15 mouse cellular contexts compared by ENCODE assay signal in the genomic region with DNA sequence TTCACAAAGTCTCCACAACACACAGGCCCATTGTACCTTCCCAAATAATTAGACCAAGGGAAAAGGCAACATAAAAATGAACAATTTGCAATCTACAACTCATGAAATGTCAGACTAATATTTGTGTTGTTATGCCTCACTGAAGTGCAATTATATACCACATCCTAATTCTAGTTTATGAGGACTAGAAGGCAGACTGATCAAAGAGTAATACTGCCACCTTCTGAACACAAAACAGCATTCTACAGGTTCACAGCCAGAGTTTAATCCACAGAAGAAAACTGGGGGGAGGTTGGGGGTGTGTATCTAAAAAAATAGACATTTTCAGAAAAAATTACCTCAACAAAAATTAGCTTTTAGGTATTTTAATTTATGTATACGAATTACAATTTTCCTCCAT. TPM values are rescaled to one million over a fixed set of nuclear protein-coding genes. Genes with fewer than 3 reads are reported as not detected.
DNase-seq lines count a peak whose midpoint lies in the region; ATAC-seq and TF ChIP-seq lines count a peak whose summit lies in the region.
"Had no signal": no experiment of that assay in that cellular context is flagged by ENCODE, and none has a peak within 500 bp of the region (broad histone marks: within the 10 kb centered on the region; RNA-seq: fewer than 3 reads in every experiment).

No protein-coding gene starts in this region.

- 89% methylated on average over 1 of the region's 1 CpGs for WGBS in hindbrain, postnatal 0 days
- WGBS in hindbrain, embryonic 16.5 days: 95% methylated on average over 1 of the region's 1 CpGs

- H3K9me3 ChIP-seq in hindbrain, postnatal 0 days (ENCODE audit: low read length): no peaks in the 10 kb centered on the region
- no peaks in the 10 kb centered on the region for H3K9me3 ChIP-seq in hindbrain, embryonic 16.5 days (ENCODE audit: control insufficient read depth, low read length)
- H3K9me3 ChIP-seq: G1E; liver, embryonic 12.5 days had no signal

- H3K4me2 ChIP-seq in hindbrain, postnatal 0 days (ENCODE audit: low read depth, low read length): no peak overlapping the region
- H3K4me2 ChIP-seq in hindbrain, embryonic 16.5 days (ENCODE audit: low read length): no peak overlapping the region
- H3K4me2 ChIP-seq: liver, embryonic 12.5 days had no signal

- no peaks in the 10 kb centered on the region for H3K27me3 ChIP-seq in hindbrain, postnatal 0 days (ENCODE audit: insufficient read depth, low read length)
- no peaks in the 10 kb centered on the region for H3K27me3 ChIP-seq in hindbrain, embryonic 16.5 days (replicated peaks; ENCODE audit: control insufficient read depth, insufficient read depth, low read length)
- H3K27me3 ChIP-seq: liver, embryonic 12.5 days had no signal

- DNase-seq in hindbrain, postnatal 0 days (ENCODE audit: low spot score): peak; percentile 58
- DNase-seq in lung, postnatal 36 days: peak; percentile 45
- DNase-seq in lung, postnatal 4 days: no peak
- DNase-seq in MN1 (ENCODE audit: low spot score): peak; percentile 50
- DNase-seq in brain, embryonic 18.5 days (ENCODE audit: low read depth, low spot score): peak; percentile 18
- no peak for DNase-seq in layer of hippocampus, postnatal 14 days (ENCODE audit: low spot score in 2 of 2)
- no peak for DNase-seq in cerebellum, postnatal 36 days
- DNase-seq: adrenal gland, adult 2 months; layer of hippocampus, postnatal 36 days; spleen, adult 18-20 months had no signal

- H3K27ac ChIP-seq in hindbrain, postnatal 0 days: no peak overlapping the region
- H3K27ac ChIP-seq in hindbrain, embryonic 16.5 days (ENCODE audit: low read depth, low read length): no peak overlapping the region
- H3K27ac ChIP-seq: liver, embryonic 12.5 days had no signal

- ATAC-seq in hindbrain, postnatal 0 days: no peak
- no peak for ATAC-seq in hindbrain, embryonic 16.5 days
- ATAC-seq: liver, embryonic 12.5 days had no signal

- peaks cover 3% of the 10 kb centered on the region; the same call in 1 of the 2 replicates for H3K36me3 ChIP-seq in hindbrain, postnatal 0 days (ENCODE audit: insufficient read depth, low read length)
- peaks cover 10% of the 10 kb centered on the region for H3K36me3 ChIP-seq in hindbrain, embryonic 16.5 days (ENCODE audit: control insufficient read depth, insufficient read depth, low read length)

- no peak overlapping the region for H3K9ac ChIP-seq in hindbrain, postnatal 0 days (replicated peaks; ENCODE audit: low read length)
- H3K9ac ChIP-seq in hindbrain, embryonic 16.5 days (ENCODE audit: low read depth, low read length): no peak overlapping the region
- H3K9ac ChIP-seq: liver, embryonic 12.5 days had no signal

- peak; percentile 59 for TF ChIP-seq CTCF in hindbrain, postnatal 0 days (IDR thresholded peaks at IDR 0.05; ENCODE audit: low read depth)

- no peaks in the 10 kb centered on the region for H3K4me1 ChIP-seq in hindbrain, postnatal 0 days (ENCODE audit: insufficient read depth, low read length)
- peaks cover 14% of the 10 kb centered on the region for H3K4me1 ChIP-seq in hindbrain, embryonic 16.5 days (ENCODE audit: control insufficient read depth, insufficient read depth, low read depth, low read length)

- no peak overlapping the region for H3K4me3 ChIP-seq in hindbrain, postnatal 0 days (ENCODE audit: low read length)
- H3K4me3 ChIP-seq in hindbrain, embryonic 16.5 days (ENCODE audit: low read length): no peak overlapping the region
- H3K4me3 ChIP-seq: liver, embryonic 12.5 days had no signal

RNA-seq across cellular contexts. Expression of a gene that starts 54.0 kb away (rescaled TPM):
- total RNA-seq in hindbrain, postnatal 0 days (2014; rRNA removed): not detected in 2 replicates
- 1.6 and 6.1 TPM in 2 replicates for polyA plus RNA-seq in hindbrain, postnatal 0 days (2015; fragmentation: Nextera tagmentation; extraction: Ambion mirVana)
- 3.9 and 5.3 TPM in 2 replicates for polyA plus RNA-seq in hindbrain, embryonic 16.5 days (2015; fragmentation: Nextera tagmentation; extraction: Ambion mirVana)
- 10 to 100 TPM; 15.2 to 18.0 TPM for total RNA-seq in layer of hippocampus, postnatal 14 days (2021)
- total RNA-seq: G1E; megakaryocyte progenitor cell, adult 5-6 weeks had no signal
- polyA plus RNA-seq: adrenal gland, adult 2 months; G1E; heart, embryonic 16.5 days had no signal

Comparison
In these comparisons a context has a peak if more than half of its experiments do, and no peak if none do; other contexts are left out.
1. DNase-seq: peak in hindbrain, postnatal 0 days (single experiment), lung, postnatal 36 days (single experiment), MN1 (single experiment) and brain, embryonic 18.5 days (single experiment); none in lung, postnatal 4 days (0 of 2), layer of hippocampus, postnatal 14 days (0 of 2) and cerebellum, postnatal 36 days (0 of 2).
2. RNA of a gene that starts 54.0 kb away (total RNA-seq): 15.2 to 18.0 TPM in layer of hippocampus, postnatal 14 days; not detected in hindbrain, postnatal 0 days; every median in the first group is over 10 times any median in the second.